Mouse (Mus musculus) left cerebral cortex, postnatal 36 days (tissue): ENCODE results near the gene C130074G19Rik. TPM values are rescaled to one million over a fixed set of nuclear protein-coding genes. Genes with fewer than 3 reads are reported as not detected.

Experiments
- DNase-seq, 2 experiments: peaks; one replicate each; pipeline ENCODE4 v3.0.0; 2021 to 2022; ENCODE audit warnings: low spot score in 2 of 2, mixed read lengths in 1 of 2
- intact Hi-C: fragments of 180-260 bp; cut with DNase I; formaldehyde crosslinking; loops from one replicate; pipeline ENCODE4 v1.15.1; 2025
- microRNA-seq: library from miRNA; unstranded; fragments of <30 nt; microRNA quantifications from one replicate; pipeline ENCODE4 v1.2.0, GENCODE M21; 2022
- total RNA-seq, 2 experiments: library from RNA; stranded (reverse); gene quantifications; 2 replicates each; pipeline ENCODE4 v1.2.3; 2021

C130074G19Rik gene
- total RNA-seq, 2 experiments from 2014 or later: 39.6 to 50.5 TPM

- DNase-seq: no peak
- intact Hi-C loops: no loop called here
These were observed 36.8 kb downstream of the C130074G19Rik start, which contains the start of gene Marc2 for GRCm38 (mm10) chr1:184846092-184846750. Gene Marc2, minus strand, starts transcription at chr1:184846451.

- intact Hi-C loops: loop anchor here (2.0 kb wide), 1 partner anchor 21 kb away; no protein-coding TSS in a partner anchor
- DNase-seq: peak; percentile 84 to 89
These were observed 37.6 kb downstream of the C130074G19Rik start for GRCm38 (mm10) chr1:184845111-184846071.

GRCm38 (mm10) chr1:184844326-184845066 is 38.5 kb downstream of the C130074G19Rik start:
- no peak for DNase-seq
- intact Hi-C loops: loop anchor here (2.0 kb wide), 1 partner anchor 20 kb away; no protein-coding TSS in a partner anchor

- intact Hi-C loops: no loop called here
- DNase-seq: no peak
These were observed 45.4 kb downstream of the C130074G19Rik start for GRCm38 (mm10) chr1:184837649-184838048.

GRCm38 (mm10) chr1:184836350-184836749 is 46.7 kb downstream of the C130074G19Rik start:
- DNase-seq: no peak
- intact Hi-C loops: no loop called here

- intact Hi-C loops: no loop called here
- DNase-seq: no peak
These were observed 49.5 kb downstream of the C130074G19Rik start for GRCm38 (mm10) chr1:184833499-184833898.

- intact Hi-C loops: no loop called here
- DNase-seq: no peak
These were observed 50.8 kb downstream of the C130074G19Rik start for GRCm38 (mm10) chr1:184832211-184832610.

- DNase-seq: no peak
- intact Hi-C loops: loop anchor here (10.0 kb wide), 1 partner anchor 365 kb away; no protein-coding TSS in a partner anchor
These were observed 53.1 kb downstream of the C130074G19Rik start for GRCm38 (mm10) chr1:184829897-184830296.

- DNase-seq: no peak
- intact Hi-C loops: loop anchor here (10.0 kb wide), 1 partner anchor 368 kb away; no protein-coding TSS in a partner anchor
These were observed 55.8 kb downstream of the C130074G19Rik start for GRCm38 (mm10) chr1:184827175-184827701.

GRCm38 (mm10) chr1:184825093-184825492 is 57.9 kb downstream of the C130074G19Rik start:
- no peak for DNase-seq
- intact Hi-C loops: loop anchor here (2.0 to 10.0 kb wide), 2 partner anchors 20 to 370 kb away; no protein-coding TSS in a partner anchor

GRCm38 (mm10) chr1:184824439-184824851 is 58.6 kb downstream of the C130074G19Rik start:
- DNase-seq: peak; percentile 80 to 83
- intact Hi-C loops: loop anchor here (2.0 to 10.0 kb wide), 3 partner anchors 20 to 370 kb away; no protein-coding TSS in a partner anchor

- intact Hi-C loops: loop anchor here (5.0 to 10.0 kb wide), 2 partner anchors 70 to 372 kb away; no protein-coding TSS in a partner anchor
These were observed 60.3 kb downstream of the C130074G19Rik start for GRCm38 (mm10) chr1:184822678-184823077.

More at GRCm38 (mm10) chr1:184822678-184823077, 60.3 kb downstream of the C130074G19Rik start:
- DNase-seq: no peak

Small RNA genes lying within 50 kb of the gene (microRNA-seq; reads per million reads assigned to microRNA genes)
- gene Mir1981: 558 reads per million, percentile 73 among the genes with 10 or more reads in this experiment

Other genes starting within 250 kb of the C130074G19Rik start
- gene Hlx, start 150.6 kb downstream of the C130074G19Rik start, total RNA-seq: 1 to 10 TPM; 1.1 to 1.4 TPM
- under 1 TPM in 1 of 2 experiments, not detected in 1; 0.18 TPM for gene Marc1, start 71.9 kb downstream of the C130074G19Rik start, total RNA-seq
- 100 to 1,000 TPM; 156 to 164 TPM for gene Marc2, start 36.8 kb downstream of the C130074G19Rik start, total RNA-seq
- gene Mark1, start 116.4 kb upstream of the C130074G19Rik start, total RNA-seq: 10 to 100 TPM; 91.2 to 96.3 TPM